Mouse (Mus musculus): ENCODE measurements around the gene Olfr573-ps1.

DNA sequence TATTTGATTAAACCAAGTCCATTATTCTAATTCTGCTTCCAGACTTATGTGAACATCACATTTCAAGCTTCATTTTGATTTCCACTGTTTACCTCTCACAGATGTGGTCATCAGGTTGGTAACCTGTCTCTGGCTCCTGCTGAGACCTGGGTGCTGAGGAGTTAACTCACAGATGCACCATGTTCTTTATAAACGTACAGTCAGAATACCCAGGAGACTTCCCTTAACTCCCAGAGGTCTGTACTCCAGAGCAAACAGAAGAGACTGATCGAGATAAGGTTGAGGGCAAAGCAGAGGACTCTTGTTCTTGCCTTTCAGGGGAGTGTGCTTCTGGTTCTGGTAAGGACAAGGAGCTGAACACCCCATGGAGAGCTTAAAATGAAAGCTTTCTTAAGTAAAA lies 20.0 kb upstream of the Olfr573-ps1 start, which contains the start of gene Olfr576:
- no peak for TF ChIP-seq POLR2A (IDR thresholded peaks at IDR 0.05; ENCODE audit: borderline replicate concordance, extremely low read depth, insufficient read depth, insufficient read length, poor library complexity, severe bottlenecking)
- TF ChIP-seq CTCF (IDR thresholded peaks at IDR 0.05; ENCODE audit: borderline replicate concordance, extremely low read depth, insufficient read depth, insufficient read length) = no peak
